Mouse (Mus musculus): ENCODE measurements around the gene Aph1b. TPM values are rescaled to one million over a fixed set of nuclear protein-coding genes. Genes with fewer than 3 reads are reported as not detected.
"Not testable (repeated sequence)": the region's sequence is repeated elsewhere in the genome, so short reads cannot be mapped to it uniquely, and the experiment has no call there.

Aph1b gene
- polyA plus RNA-seq, 1 experiment from 2014 or later, result 2.0 TPM

- WGBS (ENCODE audit: insufficient replicate concordance), result 56% methylated on average over 2 of the region's 2 CpGs
- H3K36me3 ChIP-seq (ENCODE audit: control insufficient read depth, insufficient read depth), result no peaks in the 10 kb centered on the region
- no peak overlapping the region for H3K4me2 ChIP-seq (ENCODE audit: low read depth, low read length)
- no peak for ATAC-seq (ENCODE audit: low read depth)
- H3K27ac ChIP-seq (ENCODE audit: low read length), result no peak overlapping the region
- no peaks in the 10 kb centered on the region for H3K9me3 ChIP-seq (replicated peaks; ENCODE audit: control insufficient read depth, low read length)
- no peak overlapping the region for H3K9ac ChIP-seq (ENCODE audit: low read depth, low read length)
- no peaks in the 10 kb centered on the region for H3K4me1 ChIP-seq (ENCODE audit: control insufficient read depth, low read depth, low read length)
- H3K27me3 ChIP-seq (ENCODE audit: control insufficient read depth, insufficient read depth, low read depth, low read length), result no peaks in the 10 kb centered on the region
- H3K4me3 ChIP-seq (ENCODE audit: low read depth, low read length), result no peak overlapping the region
These were observed 18.1 kb upstream of the Aph1b start for GRCm38 (mm10) chr9:66813392-66813791.

DNA sequence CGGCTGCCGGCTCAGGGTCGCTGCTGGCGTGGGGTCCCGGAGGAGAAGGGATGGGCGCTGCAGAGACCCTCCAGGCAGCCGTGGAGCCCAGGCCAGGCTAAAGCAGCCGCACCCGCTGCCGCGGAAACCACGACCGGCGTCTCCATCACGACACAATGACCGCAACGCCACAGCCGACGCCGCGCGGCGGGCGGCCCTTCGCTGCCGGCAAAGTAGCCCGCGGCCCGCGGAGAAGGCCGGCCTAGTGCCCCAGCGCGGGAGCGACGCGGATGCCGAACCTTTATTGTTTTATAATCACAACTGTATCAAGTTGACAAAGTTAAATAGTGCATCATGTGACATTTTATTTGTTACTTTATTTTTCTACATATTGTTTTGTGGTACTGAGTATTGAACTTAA, 10.7 kb upstream of the Aph1b start:
- WGBS (ENCODE audit: insufficient replicate concordance), result 4% methylated on average over 30 of the region's 37 CpGs
- Histone ChIP-seq H3K27me3 (ENCODE audit: control insufficient read depth, insufficient read depth, low read depth, low read length) (peaks cover 33% of the 10 kb centered on the region), H3K4me3 (ENCODE audit: low read depth, low read length) (peak overlapping the region; percentile 17), H3K4me2 (ENCODE audit: low read depth, low read length) (peak overlapping the region; percentile 42)
- H3K9ac ChIP-seq (ENCODE audit: low read depth, low read length); H3K36me3 ChIP-seq (ENCODE audit: control insufficient read depth, insufficient read depth); H3K9me3 ChIP-seq (replicated peaks; ENCODE audit: control insufficient read depth, low read length); H3K4me1 ChIP-seq (ENCODE audit: control insufficient read depth, low read depth, low read length); ATAC-seq (ENCODE audit: low read depth); H3K27ac ChIP-seq (ENCODE audit: low read length): not testable (repeated sequence)

GRCm38 (mm10) chr9:66801947-66802346, 6.7 kb upstream of the Aph1b start:
- Histone ChIP-seq H3K36me3 (ENCODE audit: control insufficient read depth, insufficient read depth) (no peaks in the 10 kb centered on the region), H3K4me1 (ENCODE audit: control insufficient read depth, low read depth, low read length) (no peaks in the 10 kb centered on the region), H3K27me3 (ENCODE audit: control insufficient read depth, insufficient read depth, low read depth, low read length) (peaks cover 26% of the 10 kb centered on the region), H3K27ac (ENCODE audit: low read length) (peak overlapping the region; percentile 44; the same call in 1 of the 2 replicates), H3K9me3 (replicated peaks; ENCODE audit: control insufficient read depth, low read length) (no peaks in the 10 kb centered on the region), H3K9ac (ENCODE audit: low read depth, low read length) (0 out of 2 replicates have a peak overlapping the region, but pooled peaks have one; percentile 28), H3K4me2 (ENCODE audit: low read depth, low read length) (peak overlapping the region; percentile 29; the same call in 1 of the 2 replicates), H3K4me3 (ENCODE audit: low read depth, low read length) (no peak overlapping the region)
- WGBS (ENCODE audit: insufficient replicate concordance), result 37% methylated on average over 12 of the region's 12 CpGs
- peak; percentile 63 for ATAC-seq (ENCODE audit: low read depth)

- Histone ChIP-seq H3K27ac (ENCODE audit: low read length) (peak within 1 kb of the TSS; percentile 72), H3K27me3 (ENCODE audit: control insufficient read depth, insufficient read depth, low read depth, low read length) (peaks cover 16% of the 10 kb centered on the region), H3K36me3 (ENCODE audit: control insufficient read depth, insufficient read depth) (no peaks in the 10 kb centered on the region), H3K4me3 (ENCODE audit: low read depth, low read length) (peak within 1 kb of the TSS; percentile 63), H3K9ac (ENCODE audit: low read depth, low read length) (peak within 1 kb of the TSS; percentile 50), H3K4me2 (ENCODE audit: low read depth, low read length) (peak within 1 kb of the TSS; percentile 96), H3K4me1 (ENCODE audit: control insufficient read depth, low read depth, low read length) (peaks cover 11% of the 10 kb centered on the region), H3K9me3 (replicated peaks; ENCODE audit: control insufficient read depth, low read length) (no peaks in the 10 kb centered on the region)
- no peak for ATAC-seq (ENCODE audit: low read depth)
- WGBS (ENCODE audit: insufficient replicate concordance), result 61% methylated on average over 5 of the region's 5 CpGs
These were observed 1.4 kb upstream of the Aph1b start, which contains the start of gene Gm10647 for GRCm38 (mm10) chr9:66796739-66797138. Gm10647 (plus strand) TSS chr9:66797039.

DNA sequence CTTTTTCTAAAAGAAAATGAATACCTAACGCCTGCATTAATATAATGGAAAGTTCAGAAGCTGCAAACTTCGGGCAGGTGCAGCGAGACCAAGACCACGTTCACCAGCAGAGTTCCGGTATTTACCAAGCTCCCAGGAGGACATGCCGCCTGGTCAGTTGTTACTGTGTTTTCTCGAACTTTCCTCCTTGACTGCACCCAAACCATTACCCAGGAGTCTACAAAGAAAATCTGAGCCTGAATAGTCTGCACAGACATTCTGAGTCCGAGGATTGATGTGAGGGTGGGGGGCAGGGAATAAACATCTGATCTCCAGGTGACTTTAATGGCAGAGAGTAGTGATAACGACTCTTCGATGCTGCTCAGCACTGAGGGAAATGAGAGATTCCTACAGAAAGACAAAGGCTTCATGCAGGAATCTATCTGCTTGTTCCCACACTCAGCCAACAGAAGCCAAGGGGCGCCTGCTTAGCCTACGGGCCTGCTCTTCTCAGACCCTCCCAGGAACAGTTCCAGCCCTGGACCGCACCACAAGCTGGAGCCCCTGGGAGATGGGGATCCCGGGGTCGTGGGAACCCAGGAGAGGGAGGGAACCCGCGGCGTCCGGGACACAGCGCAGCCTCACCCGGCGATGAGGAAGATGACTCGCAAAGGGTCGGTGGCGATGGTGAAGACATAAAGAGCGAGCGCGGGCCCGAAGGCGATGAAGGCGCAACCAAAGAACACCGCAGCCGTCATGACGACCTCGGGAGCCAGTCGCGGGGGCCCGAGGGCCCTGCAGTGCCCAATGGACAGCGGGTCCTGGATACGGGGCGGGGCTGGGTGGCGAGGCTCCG, 444 bp downstream of the Aph1b start:
- Histone ChIP-seq H3K27me3 (ENCODE audit: control insufficient read depth, insufficient read depth, low read depth, low read length) (peaks cover 16% of the 10 kb centered on the region), H3K9ac (ENCODE audit: low read depth, low read length) (peak overlapping the region; percentile 57), H3K27ac (ENCODE audit: low read length) (peak overlapping the region; percentile 27; the same call in 1 of the 2 replicates), H3K36me3 (ENCODE audit: control insufficient read depth, insufficient read depth) (no peaks in the 10 kb centered on the region), H3K9me3 (replicated peaks; ENCODE audit: control insufficient read depth, low read length) (no peaks in the 10 kb centered on the region), H3K4me1 (ENCODE audit: control insufficient read depth, low read depth, low read length) (peaks cover 11% of the 10 kb centered on the region), H3K4me2 (ENCODE audit: low read depth, low read length) (peak overlapping the region; percentile 96), H3K4me3 (ENCODE audit: low read depth, low read length) (peak overlapping the region; percentile 63)
- no peak for ATAC-seq (ENCODE audit: low read depth)
- 3% methylated on average over 43 of the region's 43 CpGs for WGBS (ENCODE audit: insufficient replicate concordance)

DNA sequence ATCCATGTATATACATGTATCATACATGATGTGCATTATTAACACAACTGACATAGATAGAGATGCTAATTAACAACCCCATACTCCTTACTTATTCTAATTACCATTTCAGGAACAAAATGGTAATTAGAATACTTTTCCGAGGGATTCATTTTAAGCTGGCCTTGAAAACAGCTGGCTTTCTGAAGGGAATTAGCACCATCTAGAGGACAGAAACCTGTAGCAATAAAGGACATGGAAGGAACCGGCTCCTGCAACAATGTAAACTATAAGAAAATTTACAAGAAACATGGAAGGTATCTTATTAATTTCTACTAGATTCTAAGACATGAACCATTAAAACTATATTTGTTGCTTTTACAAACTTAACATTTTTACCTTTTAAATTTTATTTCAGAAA, 7.5 kb downstream of the Aph1b start:
- 18% methylated on average over 2 of the region's 2 CpGs for WGBS (ENCODE audit: insufficient replicate concordance)
- Histone ChIP-seq H3K4me1 (ENCODE audit: control insufficient read depth, low read depth, low read length) (no peaks in the 10 kb centered on the region), H3K9me3 (replicated peaks; ENCODE audit: control insufficient read depth, low read length) (no peaks in the 10 kb centered on the region), H3K36me3 (ENCODE audit: control insufficient read depth, insufficient read depth) (no peaks in the 10 kb centered on the region), H3K27me3 (ENCODE audit: control insufficient read depth, insufficient read depth, low read depth, low read length) (no peaks in the 10 kb centered on the region), H3K27ac (ENCODE audit: low read length) (no peak overlapping the region), H3K4me2 (ENCODE audit: low read depth, low read length) (no peak overlapping the region), H3K4me3 (ENCODE audit: low read depth, low read length) (no peak overlapping the region), H3K9ac (ENCODE audit: low read depth, low read length) (no peak overlapping the region)
- ATAC-seq (ENCODE audit: low read depth), result no peak

- not testable (repeated sequence) for ATAC-seq (ENCODE audit: low read depth); H3K4me3 ChIP-seq (ENCODE audit: low read depth, low read length); H3K27ac ChIP-seq (ENCODE audit: low read length); H3K9ac ChIP-seq (ENCODE audit: low read depth, low read length); H3K27me3 ChIP-seq (ENCODE audit: control insufficient read depth, insufficient read depth, low read depth, low read length); H3K4me2 ChIP-seq (ENCODE audit: low read depth, low read length); H3K4me1 ChIP-seq (ENCODE audit: control insufficient read depth, low read depth, low read length); H3K36me3 ChIP-seq (ENCODE audit: control insufficient read depth, insufficient read depth); H3K9me3 ChIP-seq (replicated peaks; ENCODE audit: control insufficient read depth, low read length)
- no CpG with 5 or more reads among the region's 3 CpGs for WGBS (ENCODE audit: insufficient replicate concordance)
These were observed 10.7 kb downstream of the Aph1b start for GRCm38 (mm10) chr9:66784552-66784951.

- Histone ChIP-seq H3K27ac (ENCODE audit: low read length) (no peak overlapping the region), H3K36me3 (ENCODE audit: control insufficient read depth, insufficient read depth) (no peaks in the 10 kb centered on the region), H3K4me2 (ENCODE audit: low read depth, low read length) (no peak overlapping the region), H3K9me3 (replicated peaks; ENCODE audit: control insufficient read depth, low read length) (no peaks in the 10 kb centered on the region), H3K4me1 (ENCODE audit: control insufficient read depth, low read depth, low read length) (no peaks in the 10 kb centered on the region; the same call in 1 of the 2 replicates), H3K9ac (ENCODE audit: low read depth, low read length) (no peak overlapping the region), H3K27me3 (ENCODE audit: control insufficient read depth, insufficient read depth, low read depth, low read length) (no peaks in the 10 kb centered on the region), H3K4me3 (ENCODE audit: low read depth, low read length) (no peak overlapping the region)
- no peak for ATAC-seq (ENCODE audit: low read depth)
These were observed 24.6 kb downstream of the Aph1b start for GRCm38 (mm10) chr9:66770701-66771100.

DNA sequence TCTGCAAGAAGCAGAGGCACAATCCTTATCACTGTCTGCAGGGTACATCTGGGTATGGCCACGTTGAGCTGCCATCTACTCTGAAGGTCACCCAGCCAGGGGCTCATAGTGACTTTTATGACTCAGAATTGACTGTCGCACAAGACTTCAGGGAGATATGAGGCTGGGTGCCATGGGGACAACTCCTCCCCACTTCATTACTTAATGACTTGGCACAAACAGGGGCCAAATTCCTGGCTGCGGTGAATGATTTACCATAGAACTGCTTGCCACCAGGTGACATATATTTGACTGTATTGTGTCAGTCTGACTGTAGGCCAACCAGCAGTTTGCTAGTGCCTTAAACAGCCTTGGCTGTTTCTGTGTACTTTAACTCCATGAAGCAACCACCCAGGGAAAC, 26.0 kb downstream of the Aph1b start:
- WGBS (ENCODE audit: insufficient replicate concordance), result 39% methylated on average over 3 of the region's 3 CpGs
- Histone ChIP-seq H3K4me3 (ENCODE audit: low read depth, low read length) (no peak overlapping the region), H3K27ac (ENCODE audit: low read length) (no peak overlapping the region), H3K4me1 (ENCODE audit: control insufficient read depth, low read depth, low read length) (no peaks in the 10 kb centered on the region; the same call in 1 of the 2 replicates), H3K27me3 (ENCODE audit: control insufficient read depth, insufficient read depth, low read depth, low read length) (no peaks in the 10 kb centered on the region), H3K4me2 (ENCODE audit: low read depth, low read length) (no peak overlapping the region), H3K9ac (ENCODE audit: low read depth, low read length) (no peak overlapping the region), H3K36me3 (ENCODE audit: control insufficient read depth, insufficient read depth) (no peaks in the 10 kb centered on the region), H3K9me3 (replicated peaks; ENCODE audit: control insufficient read depth, low read length) (no peaks in the 10 kb centered on the region)
- peak; percentile 76 for ATAC-seq (ENCODE audit: low read depth)
